Mouse (Mus musculus) CH12.LX (cell line): Measurements from ENCODE around the gene Mcts2. TPM values are rescaled to one million over a fixed set of nuclear protein-coding genes. Genes with fewer than 3 reads are reported as not detected.

Source experiments
- DNase-seq: peaks from one replicate; pipeline ENCODE4 v3.0.0-alpha.2; 2013; ENCODE audit errors: extremely low read depth
- H3K27ac ChIP-seq: 2 replicates; pipeline ENCODE4 v1.5.1; 2012; ENCODE audit warnings: low read depth, mild to moderate bottlenecking, control low read depth, moderate library complexity; ENCODE audit not compliant: insufficient read depth
- H3K27me3 ChIP-seq: replicated peaks from 2 replicates; pipeline ENCODE3; 2012; ENCODE audit warnings: inconsistent platforms
- H3K36me3 ChIP-seq, 2 experiments: replicated peaks in 1 of 2; 2 replicates each; pipeline versions ENCODE3 to v1.6.1; 2012; ENCODE audit warnings: inconsistent platforms in 1 of 2, low read length in 1 of 2, mild to moderate bottlenecking in 1 of 2, mixed read lengths in 1 of 2, moderate library complexity in 1 of 2; ENCODE audit not compliant: control insufficient read depth in 1 of 2, insufficient read depth in 1 of 2
- H3K4me1 ChIP-seq, 2 experiments: 2 replicates each; pipeline ENCODE4 v1.6.1; 2012; ENCODE audit warnings: inconsistent platforms in 1 of 2, moderate library complexity in 1 of 2; ENCODE audit not compliant: insufficient read depth in 2 of 2, control insufficient read depth in 1 of 2
- H3K4me2 ChIP-seq: 2 replicates; pipeline ENCODE4 v1.6.1; 2012; ENCODE audit warnings: low read depth, mild to moderate bottlenecking, control low read depth; ENCODE audit not compliant: poor library complexity, insufficient read depth, severe bottlenecking
- H3K4me3 ChIP-seq, 3 experiments: fragments of 150-350 bp in 1 of 3; sonication (generic) in 1 of 3; replicated peaks in 1 of 3; 2 replicates each; pipeline versions ENCODE3 to v1.5.1; 2011 to 2012; ENCODE audit warnings: low read depth in 2 of 3, low read length in 2 of 3, mild to moderate bottlenecking in 2 of 3, moderate library complexity in 2 of 3, control low read depth in 1 of 3, improper control_type of control experiment in 1 of 3, inconsistent platforms in 1 of 3, mixed read lengths in 1 of 3; ENCODE audit not compliant: poor library complexity in 1 of 3
- H3K79me2 ChIP-seq: replicated peaks from 2 replicates; pipeline ENCODE4 v1.6.1; 2012; ENCODE audit warnings: mild to moderate bottlenecking, moderate library complexity; ENCODE audit not compliant: control insufficient read depth, poor library complexity, insufficient read depth, severe bottlenecking; ENCODE audit errors: extremely low read depth
- H3K9ac ChIP-seq: 2 replicates; pipeline ENCODE4 v1.6.1; 2012; ENCODE audit warnings: low read depth, mild to moderate bottlenecking, control low read depth, moderate library complexity; ENCODE audit not compliant: insufficient read depth
- H3K9me3 ChIP-seq: replicated peaks from 2 replicates; pipeline ENCODE3; 2012; ENCODE audit warnings: low read length, inconsistent platforms, mixed read lengths
- CHD1 ChIP-seq: IDR thresholded peaks from 2 replicates; pipeline ENCODE4 v1.6.1; 2012; ENCODE audit warnings: low read depth, low read length, improper control_type of control experiment, inconsistent platforms
- E2F4 ChIP-seq: IDR thresholded peaks from 2 replicates; pipeline ENCODE4 v1.6.1; 2011; ENCODE audit warnings: low read depth, low read length, improper control_type of control experiment; ENCODE audit not compliant: insufficient replicate concordance
- ELF1 ChIP-seq: IDR thresholded peaks from 2 replicates; pipeline ENCODE4 v1.6.1; 2014; ENCODE audit warnings: low read depth, mild to moderate bottlenecking, inconsistent platforms, low read length, improper control_type of control experiment
- EP300 ChIP-seq: IDR thresholded peaks from 2 replicates; pipeline ENCODE4 v1.6.1; 2011; ENCODE audit warnings: low read length, improper control_type of control experiment
- GABPA ChIP-seq: IDR thresholded peaks from 2 replicates; pipeline ENCODE4 v1.6.1; 2012; ENCODE audit warnings: low read depth, low read length, improper control_type of control experiment, inconsistent platforms; ENCODE audit not compliant: insufficient replicate concordance
- HCFC1 ChIP-seq: IDR thresholded peaks from 2 replicates; pipeline ENCODE4 v1.6.1; 2012; ENCODE audit warnings: low read depth, mild to moderate bottlenecking, inconsistent platforms, low read length, improper control_type of control experiment
- IRF4 ChIP-seq: IDR thresholded peaks from 2 replicates; pipeline ENCODE4 v1.6.1; 2014; ENCODE audit warnings: low read depth, mild to moderate bottlenecking, inconsistent platforms, low read length, improper control_type of control experiment
- JUN ChIP-seq: IDR thresholded peaks from 2 replicates; pipeline ENCODE4 v1.6.1; 2011; ENCODE audit warnings: low read depth, mild to moderate bottlenecking, low read length, improper control_type of control experiment, moderate library complexity; ENCODE audit not compliant: insufficient read depth
- JUND ChIP-seq: conservative IDR thresholded peaks from 2 replicates; pipeline ENCODE4 v1.6.1; 2011; ENCODE audit warnings: low read depth, low read length, improper control_type of control experiment
- MAFK ChIP-seq: IDR thresholded peaks from 2 replicates; pipeline ENCODE4 v1.6.1; 2011; ENCODE audit warnings: low read length, improper control_type of control experiment; ENCODE audit not compliant: insufficient replicate concordance
- MAX ChIP-seq: IDR thresholded peaks from 2 replicates; pipeline ENCODE4 v1.6.1; 2011; ENCODE audit warnings: low read length, improper control_type of control experiment
- MXI1 ChIP-seq: IDR thresholded peaks from 2 replicates; pipeline ENCODE4 v1.6.1; 2011; ENCODE audit warnings: mild to moderate bottlenecking, low read depth, low read length, improper control_type of control experiment
- MYC ChIP-seq: IDR thresholded peaks from 2 replicates; pipeline ENCODE4 v1.6.1; 2011; ENCODE audit warnings: low read depth, mild to moderate bottlenecking, improper control_type of control experiment, low read length
- NELFE ChIP-seq: IDR thresholded peaks from 2 replicates; pipeline ENCODE4 v1.6.1; 2011; ENCODE audit warnings: low read depth, low read length, improper control_type of control experiment
- NRF1 ChIP-seq: IDR thresholded peaks from 2 replicates; pipeline ENCODE4 v1.6.1; 2014; ENCODE audit warnings: low read depth, mild to moderate bottlenecking, inconsistent platforms, low read length, improper control_type of control experiment, moderate library complexity
- POLR2A ChIP-seq: IDR thresholded peaks from 2 replicates; pipeline ENCODE4 v1.6.1; 2011; ENCODE audit warnings: low read depth, mild to moderate bottlenecking, improper control_type of control experiment, low read length
- RAD21 ChIP-seq: IDR thresholded peaks from 2 replicates; pipeline ENCODE4 v1.6.1; 2011; ENCODE audit warnings: low read depth, mild to moderate bottlenecking, low read length, improper control_type of control experiment, moderate library complexity
- RCOR1 ChIP-seq: conservative IDR thresholded peaks from 2 replicates; pipeline ENCODE4 v1.6.1; 2012; ENCODE audit warnings: low read depth, mild to moderate bottlenecking, inconsistent platforms, low read length, improper control_type of control experiment
- SMC3 ChIP-seq: IDR thresholded peaks from 2 replicates; pipeline ENCODE4 v1.6.1; 2011; ENCODE audit warnings: low read depth, low read length, improper control_type of control experiment
- TCF12 ChIP-seq: IDR thresholded peaks from 2 replicates; pipeline ENCODE4 v1.6.1; 2014; ENCODE audit warnings: low read depth, mild to moderate bottlenecking, inconsistent platforms, low read length, improper control_type of control experiment
- UBTF ChIP-seq: IDR thresholded peaks from 2 replicates; pipeline ENCODE4 v1.6.1; 2012; ENCODE audit warnings: low read depth, mild to moderate bottlenecking, inconsistent platforms, low read length, improper control_type of control experiment, moderate library complexity
- USF1 ChIP-seq: IDR thresholded peaks from 2 replicates; pipeline ENCODE4 v1.6.1; 2014; ENCODE audit warnings: low read depth, mild to moderate bottlenecking, inconsistent platforms, low read length, improper control_type of control experiment
- USF2 ChIP-seq: conservative IDR thresholded peaks from 2 replicates; pipeline ENCODE4 v1.6.1; 2011; ENCODE audit warnings: low read depth, low read length, improper control_type of control experiment
- ZKSCAN1 ChIP-seq: IDR thresholded peaks from 2 replicates; pipeline ENCODE4 v1.6.1; 2012; ENCODE audit warnings: low read depth, inconsistent platforms, low read length, improper control_type of control experiment, borderline replicate concordance
- ZMIZ1 ChIP-seq: IDR thresholded peaks from 2 replicates; pipeline ENCODE4 v1.6.1; 2012; ENCODE audit warnings: low read depth, mild to moderate bottlenecking, inconsistent platforms, low read length, improper control_type of control experiment
- ZNF384 ChIP-seq: IDR thresholded peaks from 2 replicates; pipeline ENCODE4 v1.6.1; 2012; ENCODE audit warnings: low read depth, low read length, improper control_type of control experiment, inconsistent platforms
- dilution Hi-C: fragments of 300-500 bp; cut with MboI; formaldehyde crosslinking; loops from 2 replicates; pipeline ENCODE4 v1.14.3; 2020; ENCODE audit warnings: low sequenced_read_pairs; ENCODE audit not compliant: extremely low pct_unique_long_range_greater_than_20kb, extremely low pct_ligation_motif_present
- in situ Hi-C: fragments of 300-500 bp; cut with MboI; formaldehyde crosslinking; loops from 3 replicates; pipeline ENCODE4 v1.14.3; 2019; ENCODE audit warnings: low sequenced_read_pairs, low pct_ligation_motif_present, low pct_unique_long_range_greater_than_20kb, mixed read lengths
- polyA plus RNA-seq: library from polyadenylated mRNA; unstranded; fragments of >175 nt; gene quantifications from 2 replicates; pipeline ENCODE4 v1.2.1, GENCODE M21; 2012; ENCODE audit warnings: low read depth; ENCODE audit not compliant: insufficient read length
- total RNA-seq, 2 experiments: library from RNA; depleted of rRNA; stranded (reverse); fragments of 300-350 nt in 1 of 2; fragments of >200 nt in 1 of 2; gene quantifications; 2 replicates each; pipeline ENCODE4 v1.2.3; 2012 to 2014

Gene Mcts2
- total and polyA plus RNA-seq, 3 experiments, result 1.5 to 3.3 (median 3.2) TPM

DNA sequence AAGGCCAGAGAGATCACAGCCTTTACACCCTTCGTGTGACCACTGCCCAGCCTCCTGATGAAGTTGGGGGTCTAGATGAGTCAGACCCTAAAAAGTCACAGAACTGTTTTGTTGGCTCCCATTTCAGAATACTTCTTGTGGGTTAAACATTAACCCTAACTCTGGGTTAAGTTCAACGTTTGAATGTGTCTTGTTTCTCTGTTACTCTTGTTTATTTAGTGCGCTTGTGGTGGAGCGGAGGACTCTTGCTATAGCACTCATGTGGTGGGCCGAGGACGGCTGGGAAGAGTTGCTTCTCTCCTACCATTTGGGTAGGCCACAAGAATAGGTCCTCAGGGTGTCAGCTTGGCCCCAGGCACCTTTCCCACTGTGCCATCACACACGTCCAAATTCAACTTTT lies 41.8 kb downstream of the Mcts2 start:
- H3K36me3 ChIP-seq, result no peaks in the 10 kb centered on the region
- H3K27me3 ChIP-seq, result peaks cover 25% of the 10 kb centered on the region
- no peak for DNase-seq
- in situ Hi-C loops (no loop called here), dilution Hi-C loops (no loop called here)
- no peak for TF ChIP-seq ELF1
- no peak for TF ChIP-seq MAFK
- no peak for TF ChIP-seq GABPA
- TF ChIP-seq UBTF, result no peak
- TF ChIP-seq JUN, result no peak
- TF ChIP-seq IRF4, result no peak
- no peak for TF ChIP-seq EP300
- TF ChIP-seq MXI1, result no peak
- TF ChIP-seq E2F4, result no peak
- no peak for TF ChIP-seq ZMIZ1
- TF ChIP-seq NELFE, result no peak
- no peak for TF ChIP-seq RAD21
- no peak for TF ChIP-seq USF1
- no peak for TF ChIP-seq ZKSCAN1
- TF ChIP-seq MYC, result no peak
- no peak for TF ChIP-seq RCOR1
- no peaks in the 10 kb centered on the region for H3K79me2 ChIP-seq
- no peaks in the 10 kb centered on the region for H3K9me3 ChIP-seq
- no peak overlapping the region for H3K9ac ChIP-seq
- no peak overlapping the region for H3K27ac ChIP-seq
- peaks cover 4 to 19% of the 10 kb centered on the region in 2 experiments for H3K4me1 ChIP-seq
- H3K4me3 ChIP-seq, result no peak overlapping the region
- no peak overlapping the region for H3K4me2 ChIP-seq

- H3K27ac ChIP-seq, result no peak overlapping the region
- no peaks in the 10 kb centered on the region for H3K79me2 ChIP-seq
- H3K27me3 ChIP-seq, result peaks cover 26% of the 10 kb centered on the region
- no peak overlapping the region for H3K9ac ChIP-seq
- H3K4me1 ChIP-seq, result peaks cover 4 to 19% of the 10 kb centered on the region in 2 experiments
- H3K36me3 ChIP-seq, result no peaks in the 10 kb centered on the region
- H3K4me3 ChIP-seq, result no peak overlapping the region
- in situ Hi-C loops (no loop called here), dilution Hi-C loops (no loop called here)
- no peak for DNase-seq
- no peaks in the 10 kb centered on the region for H3K9me3 ChIP-seq
- H3K4me2 ChIP-seq, result no peak overlapping the region
- TF ChIP-seq GABPA, result no peak
- no peak for TF ChIP-seq RCOR1
- no peak for TF ChIP-seq MAFK
- no peak for TF ChIP-seq JUND
- TF ChIP-seq RAD21, result no peak
- no peak for TF ChIP-seq ZNF384
- TF ChIP-seq USF1, result no peak
- TF ChIP-seq IRF4, result no peak
- no peak for TF ChIP-seq POLR2A
- no peak for TF ChIP-seq UBTF
- TF ChIP-seq HCFC1, result no peak
- TF ChIP-seq USF2, result no peak
- no peak for TF ChIP-seq MAX
- TF ChIP-seq SMC3, result no peak
- TF ChIP-seq CHD1, result no peak
- no peak for TF ChIP-seq JUN
- TF ChIP-seq E2F4, result no peak
- TF ChIP-seq TCF12, result no peak
- TF ChIP-seq NRF1, result no peak
These were observed 42.3 kb downstream of the Mcts2 start for GRCm38 (mm10) chr2:152729013-152729635.
